Mouse (Mus musculus) gastrocnemius, adult 8-10 months (tissue): ENCODE data around the gene 1500015O10Rik. TPM values are rescaled to one million over a fixed set of nuclear protein-coding genes. Genes with fewer than 3 reads are reported as not detected.

ENCODE experiments used
- DNase-seq, 2 experiments: peaks; one replicate each; pipeline ENCODE4 v3.0.0; 2022; ENCODE audit warnings: low spot score in 2 of 2
- total RNA-seq, 4 experiments: library from RNA; stranded (reverse); gene quantifications; 2 replicates each; pipeline ENCODE4 v1.2.4; 2022

Gene 1500015O10Rik
- total RNA-seq, 4 experiments from 2014 or later = 0.36 to 6.5 (median 1.5) TPM

DNA sequence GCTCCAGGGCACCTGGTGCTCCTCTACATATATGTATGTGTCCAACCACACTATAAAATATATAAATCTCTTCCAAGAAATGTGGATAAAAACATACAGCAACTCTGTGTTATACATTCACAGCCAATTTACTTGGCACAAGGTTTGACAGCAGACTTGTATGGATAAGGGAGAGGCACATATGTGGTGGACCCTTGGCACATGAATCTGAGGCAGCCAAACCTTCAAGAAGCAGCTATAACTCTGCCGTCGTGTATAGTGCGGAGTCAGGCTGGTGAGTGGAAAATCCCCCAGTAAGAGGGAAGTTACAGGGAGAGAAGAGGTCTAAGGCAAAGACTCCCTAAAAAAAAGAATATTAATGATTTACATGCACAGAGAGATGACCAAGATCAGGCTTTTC lies 42.3 kb downstream of the 1500015O10Rik start:
- no peak for DNase-seq

DNA sequence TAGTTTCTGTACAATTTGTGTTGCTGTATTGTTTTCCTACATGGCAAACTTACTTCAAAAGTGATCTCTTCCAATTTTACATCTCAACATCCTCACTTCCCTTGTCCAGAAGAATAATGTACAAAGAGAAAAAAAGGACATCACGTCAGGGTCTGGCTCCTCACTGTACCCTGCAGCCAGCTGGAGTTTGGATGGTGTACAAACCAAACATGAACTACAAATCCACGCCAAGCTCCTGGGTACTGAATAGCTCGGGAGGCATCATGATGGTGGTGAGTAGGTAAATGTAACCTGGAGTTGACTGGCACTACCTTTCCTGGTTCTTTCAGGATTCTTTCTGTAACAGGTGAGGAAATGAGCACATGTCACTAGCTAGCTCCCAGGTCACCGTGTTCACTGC lies 43.7 kb downstream of the 1500015O10Rik start:
- DNase-seq = no peak

DNA sequence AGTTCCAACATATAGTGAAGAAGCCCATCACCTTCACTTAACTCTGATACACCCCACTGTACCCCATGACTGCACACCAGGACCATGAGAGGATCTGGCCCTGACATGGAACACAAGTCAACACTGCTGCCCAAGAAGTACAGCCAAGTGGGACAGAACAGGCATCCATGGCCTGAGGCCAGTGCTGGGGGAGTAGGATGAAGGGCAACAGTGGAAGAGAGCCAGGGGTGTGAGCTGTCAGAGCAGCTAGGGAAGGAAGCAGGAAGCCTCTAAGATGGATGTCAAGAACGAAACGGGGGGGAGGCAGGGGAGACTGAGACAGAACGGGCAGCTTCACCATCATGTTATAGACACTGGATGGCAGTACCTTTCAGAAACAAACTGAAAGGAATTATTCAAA lies 45.7 kb downstream of the 1500015O10Rik start:
- no peak for DNase-seq

DNA sequence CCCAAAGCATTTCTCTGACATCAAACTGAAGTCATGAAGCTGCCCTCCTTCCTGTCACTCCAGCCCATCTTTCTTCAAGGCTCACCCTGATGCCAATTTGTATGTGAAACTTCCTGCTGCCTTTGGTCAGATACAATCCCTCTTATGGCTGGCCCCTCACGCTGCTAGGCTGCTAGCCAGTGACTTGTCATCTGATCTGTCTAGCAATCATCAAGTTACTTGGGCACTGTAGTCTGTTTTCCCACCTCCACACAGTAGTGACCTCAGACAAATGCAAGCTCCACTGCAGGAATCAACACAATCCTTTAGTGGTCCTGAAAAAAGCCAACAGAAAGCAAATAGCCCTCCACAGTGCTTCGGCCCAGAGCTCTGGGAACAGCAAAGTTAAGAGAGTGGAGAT lies 50.8 kb downstream of the 1500015O10Rik start:
- DNase-seq = no peak

DNA sequence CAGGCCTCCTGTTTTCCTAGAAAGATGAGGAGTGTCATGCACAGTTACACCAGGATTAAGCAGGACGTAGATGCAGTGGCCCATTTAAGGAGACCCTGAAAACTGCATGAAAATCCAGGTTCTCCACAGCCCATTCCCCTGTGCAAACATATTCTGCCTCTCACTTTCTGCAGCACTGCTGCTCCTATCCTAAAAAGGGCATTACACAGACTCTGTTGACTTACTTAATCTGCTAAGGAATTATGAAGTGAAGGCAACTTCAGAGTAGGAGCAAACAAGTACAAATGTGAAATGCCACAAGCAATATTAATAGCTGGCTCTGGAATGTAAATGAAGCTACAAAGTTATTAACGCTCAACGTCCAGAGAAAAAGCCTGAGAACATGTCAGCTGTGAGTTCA lies 51.3 kb downstream of the 1500015O10Rik start:
- no peak for DNase-seq

DNA sequence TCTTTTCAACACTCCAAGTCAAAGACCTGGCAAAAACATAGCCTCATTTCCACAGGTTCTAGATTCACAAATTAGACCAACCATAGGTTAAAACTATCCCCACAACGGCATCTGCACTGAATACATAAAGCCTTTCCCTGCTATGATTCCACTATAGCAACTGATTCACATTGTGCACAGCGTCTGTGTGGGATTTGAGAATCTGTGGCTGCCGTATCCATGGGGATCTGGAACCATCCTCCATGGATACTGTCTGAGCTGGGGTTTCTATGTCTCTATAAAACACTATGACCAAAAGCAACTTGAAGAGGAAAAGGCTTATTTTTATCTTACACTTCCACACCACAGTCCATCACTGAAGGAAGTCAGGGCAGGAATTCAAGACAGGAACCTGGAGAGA lies 52.3 kb downstream of the 1500015O10Rik start:
- no peak for DNase-seq

DNA sequence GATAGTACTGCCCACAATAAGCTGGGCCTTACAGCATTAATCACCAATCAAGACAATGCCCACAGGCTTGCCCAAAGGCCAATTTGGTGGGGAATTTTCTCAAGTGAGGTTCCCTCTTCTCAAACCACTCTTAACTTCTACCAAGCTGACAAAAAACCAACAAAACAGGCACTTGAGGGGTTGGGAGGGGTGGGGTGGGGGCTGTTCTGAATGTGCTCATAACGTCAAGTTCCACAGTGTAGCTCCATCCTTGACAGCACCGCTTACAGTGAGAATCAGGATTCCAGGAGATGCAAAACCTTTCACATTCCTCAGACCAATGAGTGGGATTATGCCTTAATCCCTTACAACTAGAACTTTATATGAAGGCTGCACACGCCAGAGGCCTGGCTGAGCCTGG lies 52.8 kb downstream of the 1500015O10Rik start:
- no peak for DNase-seq

DNA sequence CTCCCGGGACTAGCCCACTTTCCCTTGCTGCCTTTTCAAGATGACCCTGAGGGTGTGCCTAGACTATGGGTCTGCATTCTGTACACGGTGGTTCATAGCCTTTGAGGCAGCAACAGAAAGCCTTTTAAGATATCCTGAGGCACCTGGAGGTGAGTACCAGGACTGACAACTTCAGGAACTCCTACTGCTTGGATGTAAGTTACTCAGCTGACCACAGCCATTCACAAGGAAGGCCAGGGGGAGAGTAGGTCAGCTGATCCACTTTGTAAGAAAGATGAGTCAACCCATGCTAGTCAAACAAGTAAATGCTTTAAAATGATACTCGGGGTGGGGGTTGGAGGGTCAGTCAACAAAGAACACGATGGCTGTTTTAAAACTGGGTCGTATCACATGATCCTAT lies 54.9 kb downstream of the 1500015O10Rik start:
- no peak for DNase-seq

DNA sequence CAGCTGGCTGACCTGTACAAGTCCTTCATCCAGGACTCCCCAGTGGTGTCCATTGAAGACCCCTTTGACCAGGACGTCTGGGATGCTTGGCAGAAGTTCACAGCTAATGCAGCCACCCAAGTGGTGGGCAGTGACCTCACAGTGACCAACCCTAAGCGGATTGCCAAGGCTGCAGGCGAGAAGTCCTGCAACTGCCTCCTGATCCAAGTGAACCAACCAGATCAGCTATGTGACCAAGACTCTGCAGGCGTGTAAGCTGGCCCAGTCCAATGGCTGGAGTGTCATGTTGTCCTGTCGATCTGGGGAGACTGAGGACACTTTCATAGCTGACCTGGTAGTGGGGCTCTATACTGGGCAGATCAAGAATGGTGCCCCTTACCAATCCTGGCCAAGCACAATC lies 56.3 kb downstream of the 1500015O10Rik start:
- DNase-seq = no peak

DNA sequence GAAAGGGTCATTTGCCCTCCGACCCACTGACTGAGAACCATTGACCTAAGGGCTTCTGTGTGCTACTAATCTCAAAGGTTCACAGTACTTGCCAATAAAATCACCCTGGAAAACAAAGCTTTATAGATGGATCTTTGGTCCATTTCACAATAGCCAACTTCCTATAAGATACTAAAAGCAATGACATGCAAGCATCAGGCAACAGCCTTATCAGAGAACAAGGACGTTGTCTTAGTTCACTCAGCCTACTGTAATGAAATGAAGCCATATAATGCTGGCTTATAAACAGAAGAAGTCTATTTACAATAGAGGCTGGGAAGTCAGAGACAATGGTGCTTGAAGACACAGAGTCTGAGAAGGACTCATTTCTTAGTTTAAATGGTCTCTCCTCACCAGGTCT lies 59.4 kb downstream of the 1500015O10Rik start:
- DNase-seq = no peak

Other genes with a start within 250 kb of the 1500015O10Rik start
- gene Uxs1, start 97.2 kb downstream of the 1500015O10Rik start, total RNA-seq = 10 to 100 TPM in 3 of 4 experiments, 1 to 10 TPM in 1; 9.8 to 12.3 (median 10.8) TPM
- 10 to 100 TPM; 32.0 to 38.6 (median 33.0) TPM for gene Tpp2, start 203.0 kb downstream of the 1500015O10Rik start, total RNA-seq